Mouse (Mus musculus): ENCODE measurements around the gene Sgms2. TPM values are rescaled to one million over a fixed set of nuclear protein-coding genes. Genes with fewer than 3 reads are reported as not detected.

Sgms2 gene
- total and polyA plus RNA-seq, 3 experiments, result not detected

DNA sequence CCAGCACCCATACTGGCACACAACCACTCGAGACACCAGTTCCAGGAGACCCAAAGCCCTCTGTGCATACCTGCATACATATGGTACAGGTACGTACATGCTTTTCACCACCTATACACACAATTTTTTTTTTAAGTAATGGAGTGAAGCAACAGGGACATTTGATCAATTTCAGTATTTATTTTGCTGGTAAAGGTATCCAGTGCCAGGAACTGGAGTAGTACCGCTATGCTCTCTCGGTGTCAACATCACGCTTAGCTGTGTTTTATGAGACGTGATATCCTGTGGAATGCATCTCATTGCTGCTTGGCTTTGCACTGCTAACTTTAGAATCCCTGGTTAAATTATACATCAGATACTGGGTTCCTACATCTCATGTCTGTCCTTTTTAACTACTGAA, 145.3 kb downstream of the Sgms2 start:
- in situ Hi-C loops (cut with MboI; ENCODE audit: low pct_ligation_motif_present, low pct_unique_long_range_greater_than_20kb, low sequenced_read_pairs), result no loop called here
- no peak for DNase-seq (ENCODE audit: extremely low read depth)
- Histone ChIP-seq H3K9ac (ENCODE audit: insufficient read depth, low read depth) (no peak overlapping the region), H3K4me1 (ENCODE audit: control insufficient read depth in 1 of 2, insufficient read depth in 2 of 2) (no peaks in the 10 kb centered on the region), H3K9me3 (replicated peaks; ENCODE audit: low read length) (no peaks in the 10 kb centered on the region), H3K4me3 (replicated peaks in 1 of 3; ENCODE audit: low read depth in 2 of 3, low read length in 2 of 3, poor library complexity in 1 of 3) (no peak overlapping the region), H3K79me2 (replicated peaks; ENCODE audit: control insufficient read depth, extremely low read depth, insufficient read depth, poor library complexity, severe bottlenecking) (no peaks in the 10 kb centered on the region), H3K36me3 (replicated peaks in 1 of 2; ENCODE audit: control insufficient read depth in 1 of 2, insufficient read depth in 1 of 2, low read length in 1 of 2) (no peaks in the 10 kb centered on the region), H3K27me3 (replicated peaks) (no peaks in the 10 kb centered on the region), H3K4me2 (ENCODE audit: insufficient read depth, low read depth, poor library complexity, severe bottlenecking) (no peak overlapping the region), H3K27ac (ENCODE audit: insufficient read depth, low read depth) (no peak overlapping the region)
- dilution Hi-C loops (cut with MboI; ENCODE audit: extremely low pct_ligation_motif_present, extremely low pct_unique_long_range_greater_than_20kb, low sequenced_read_pairs), result no loop called here
- TF ChIP-seq NRF1 (IDR thresholded peaks at IDR 0.05; ENCODE audit: low read depth, low read length) (no peak), BHLHE40 (IDR thresholded peaks at IDR 0.05; ENCODE audit: low read depth, low read length) (no peak)

DNA sequence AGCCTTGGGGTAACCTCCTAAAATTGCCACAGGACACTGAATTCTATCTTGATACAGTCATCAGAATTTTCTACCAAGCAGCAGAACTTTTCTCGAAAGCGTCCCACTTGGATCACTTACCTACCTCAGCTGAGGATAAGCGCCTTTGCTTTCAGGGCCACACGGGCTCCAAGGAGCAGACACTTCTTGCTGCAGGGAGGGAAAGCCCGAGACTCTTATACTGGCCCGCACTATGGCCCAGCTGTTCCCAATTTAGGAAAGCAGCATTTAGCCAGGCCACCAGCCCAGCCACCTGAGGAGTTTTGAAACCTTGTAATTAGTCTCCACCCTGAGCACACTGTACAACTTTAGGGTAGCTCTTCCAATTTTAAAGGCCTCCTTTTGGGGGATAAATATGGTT, 147.9 kb downstream of the Sgms2 start:
- Histone ChIP-seq H3K9me3 (replicated peaks; ENCODE audit: low read length) (no peaks in the 10 kb centered on the region), H3K27ac (ENCODE audit: insufficient read depth, low read depth) (no peak overlapping the region), H3K36me3 (replicated peaks in 1 of 2; ENCODE audit: control insufficient read depth in 1 of 2, insufficient read depth in 1 of 2, low read length in 1 of 2) (no peaks in the 10 kb centered on the region), H3K4me2 (ENCODE audit: insufficient read depth, low read depth, poor library complexity, severe bottlenecking) (no peak overlapping the region), H3K79me2 (replicated peaks; ENCODE audit: control insufficient read depth, extremely low read depth, insufficient read depth, poor library complexity, severe bottlenecking) (no peaks in the 10 kb centered on the region), H3K4me1 (ENCODE audit: control insufficient read depth in 1 of 2, insufficient read depth in 2 of 2) (no peaks in the 10 kb centered on the region), H3K27me3 (replicated peaks) (no peaks in the 10 kb centered on the region), H3K4me3 (replicated peaks in 1 of 3; ENCODE audit: low read depth in 2 of 3, low read length in 2 of 3, poor library complexity in 1 of 3) (no peak overlapping the region), H3K9ac (ENCODE audit: insufficient read depth, low read depth) (no peak overlapping the region)
- in situ Hi-C loops (cut with MboI; ENCODE audit: low pct_ligation_motif_present, low pct_unique_long_range_greater_than_20kb, low sequenced_read_pairs), result no loop called here
- dilution Hi-C loops (cut with MboI; ENCODE audit: extremely low pct_ligation_motif_present, extremely low pct_unique_long_range_greater_than_20kb, low sequenced_read_pairs), result no loop called here
- no peak for DNase-seq (ENCODE audit: extremely low read depth)
- no peak for TF ChIP-seq JUN (IDR thresholded peaks at IDR 0.05; ENCODE audit: insufficient read depth, low read depth, low read length)

DNA sequence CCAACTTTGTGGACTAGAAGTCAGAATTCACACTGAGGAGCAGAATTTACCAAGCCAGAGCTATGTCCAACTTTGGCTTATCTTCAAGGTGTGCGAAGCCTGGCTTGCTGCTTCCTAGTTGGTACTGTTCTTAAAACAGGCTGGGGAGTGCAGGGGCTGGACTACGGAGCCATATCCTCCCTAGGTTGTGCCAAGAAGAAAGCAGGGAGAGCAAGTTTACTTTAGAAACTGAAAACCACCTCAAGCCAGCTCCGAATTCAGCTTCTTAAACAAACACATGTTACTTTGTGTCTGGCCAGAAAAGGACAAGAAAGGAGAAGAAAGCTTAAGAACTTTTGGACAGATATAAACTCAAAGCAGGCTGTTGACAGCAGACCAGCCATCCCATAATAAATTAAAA, 150.3 kb downstream of the Sgms2 start:
- no peaks in the 10 kb centered on the region for H3K4me1 ChIP-seq (ENCODE audit: control insufficient read depth in 1 of 2, insufficient read depth in 2 of 2)
- dilution Hi-C loops (cut with MboI; ENCODE audit: extremely low pct_ligation_motif_present, extremely low pct_unique_long_range_greater_than_20kb, low sequenced_read_pairs), result no loop called here
- no peak for DNase-seq (ENCODE audit: extremely low read depth)
- no peaks in the 10 kb centered on the region for H3K36me3 ChIP-seq (replicated peaks in 1 of 2; ENCODE audit: control insufficient read depth in 1 of 2, insufficient read depth in 1 of 2, low read length in 1 of 2)
- H3K27ac ChIP-seq (ENCODE audit: insufficient read depth, low read depth), result no peak overlapping the region
- peaks cover 4% of the 10 kb centered on the region for H3K9me3 ChIP-seq (replicated peaks; ENCODE audit: low read length)
- H3K9ac ChIP-seq (ENCODE audit: insufficient read depth, low read depth), result no peak overlapping the region
- H3K79me2 ChIP-seq (replicated peaks; ENCODE audit: control insufficient read depth, extremely low read depth, insufficient read depth, poor library complexity, severe bottlenecking), result no peaks in the 10 kb centered on the region
- in situ Hi-C loops (cut with MboI; ENCODE audit: low pct_ligation_motif_present, low pct_unique_long_range_greater_than_20kb, low sequenced_read_pairs), result no loop called here
- H3K4me2 ChIP-seq (ENCODE audit: insufficient read depth, low read depth, poor library complexity, severe bottlenecking), result no peak overlapping the region
- TF ChIP-seq E2F4 (IDR thresholded peaks at IDR 0.05; ENCODE audit: insufficient replicate concordance, low read depth, low read length) (no peak), CHD2 (IDR thresholded peaks at IDR 0.05; ENCODE audit: low read length) (no peak)
- no peak overlapping the region for H3K4me3 ChIP-seq (replicated peaks in 1 of 3; ENCODE audit: low read depth in 2 of 3, low read length in 2 of 3, poor library complexity in 1 of 3)
- H3K27me3 ChIP-seq (replicated peaks), result no peaks in the 10 kb centered on the region

DNA sequence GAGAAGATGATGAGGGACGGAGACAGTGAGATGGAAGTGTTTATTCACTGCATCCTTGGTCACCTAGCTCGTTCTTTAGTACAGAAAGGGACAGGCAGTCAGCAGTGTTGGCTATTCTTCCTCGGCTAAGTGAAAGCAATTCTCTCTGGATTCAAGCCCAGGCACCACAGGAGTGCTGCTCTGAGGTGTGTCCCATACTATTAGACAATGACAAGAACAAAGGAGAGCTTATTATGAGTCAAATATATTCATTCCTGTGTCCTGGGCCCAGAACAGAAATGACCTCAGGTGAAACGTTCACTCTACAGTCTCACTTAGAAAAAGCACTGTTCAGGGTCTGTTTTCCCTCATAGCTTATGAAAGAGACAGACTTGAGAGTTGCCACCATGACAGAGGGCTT, 151.9 kb downstream of the Sgms2 start:
- no peak overlapping the region for H3K4me2 ChIP-seq (ENCODE audit: insufficient read depth, low read depth, poor library complexity, severe bottlenecking)
- no peak overlapping the region for H3K4me3 ChIP-seq (replicated peaks in 1 of 3; ENCODE audit: low read depth in 2 of 3, low read length in 2 of 3, poor library complexity in 1 of 3)
- H3K9me3 ChIP-seq (replicated peaks; ENCODE audit: low read length), result peaks cover 4% of the 10 kb centered on the region
- H3K27me3 ChIP-seq (replicated peaks), result no peaks in the 10 kb centered on the region
- no peaks in the 10 kb centered on the region for H3K79me2 ChIP-seq (replicated peaks; ENCODE audit: control insufficient read depth, extremely low read depth, insufficient read depth, poor library complexity, severe bottlenecking)
- dilution Hi-C loops (cut with MboI; ENCODE audit: extremely low pct_ligation_motif_present, extremely low pct_unique_long_range_greater_than_20kb, low sequenced_read_pairs) (no loop called here), in situ Hi-C loops (cut with MboI; ENCODE audit: low pct_ligation_motif_present, low pct_unique_long_range_greater_than_20kb, low sequenced_read_pairs) (no loop called here)
- no peak overlapping the region for H3K27ac ChIP-seq (ENCODE audit: insufficient read depth, low read depth)
- H3K9ac ChIP-seq (ENCODE audit: insufficient read depth, low read depth), result no peak overlapping the region
- no peak for TF ChIP-seq POLR2A (IDR thresholded peaks at IDR 0.05; ENCODE audit: low read depth, low read length)
- TF ChIP-seq BHLHE40 (IDR thresholded peaks at IDR 0.05; ENCODE audit: low read depth, low read length), result no peak
- TF ChIP-seq ELF1 (IDR thresholded peaks at IDR 0.05; ENCODE audit: low read depth, low read length), result no peak
- TF ChIP-seq CHD1 (IDR thresholded peaks at IDR 0.05; ENCODE audit: low read depth, low read length), result no peak
- TF ChIP-seq JUND (conservative IDR thresholded peaks at IDR 0.05; ENCODE audit: low read depth, low read length), result no peak
- no peak for TF ChIP-seq MAFK (IDR thresholded peaks at IDR 0.05; ENCODE audit: insufficient replicate concordance, low read length)
- no peak for TF ChIP-seq HCFC1 (IDR thresholded peaks at IDR 0.05; ENCODE audit: low read depth, low read length)
- TF ChIP-seq ZKSCAN1 (IDR thresholded peaks at IDR 0.05; ENCODE audit: borderline replicate concordance, low read depth, low read length), result no peak
- no peak for TF ChIP-seq TBP (conservative IDR thresholded peaks at IDR 0.05; ENCODE audit: low read depth, low read length)
- no peak for TF ChIP-seq SMC3 (IDR thresholded peaks at IDR 0.05; ENCODE audit: low read depth, low read length)
- TF ChIP-seq RCOR1 (conservative IDR thresholded peaks at IDR 0.05; ENCODE audit: low read depth, low read length), result no peak
- TF ChIP-seq USF1 (IDR thresholded peaks at IDR 0.05; ENCODE audit: low read depth, low read length), result no peak
- no peak for TF ChIP-seq EP300 (IDR thresholded peaks at IDR 0.05; ENCODE audit: low read length)
- DNase-seq (ENCODE audit: extremely low read depth), result no peak
- no peaks in the 10 kb centered on the region for H3K36me3 ChIP-seq (replicated peaks in 1 of 2; ENCODE audit: control insufficient read depth in 1 of 2, insufficient read depth in 1 of 2, low read length in 1 of 2)
- H3K4me1 ChIP-seq (ENCODE audit: control insufficient read depth in 1 of 2, insufficient read depth in 2 of 2), result peaks cover 6 to 12% of the 10 kb centered on the region in 2 experiments

Data from CH12.LX (cell line).